Mouse (Mus musculus) telencephalon, adult 2 months (tissue): ENCODE data around the gene 4921517D22Rik.
A peak's percentile ranks its signal among the peaks of the same experiment; 100 is the strongest.

Source experiments
- DNase-seq: peaks from one replicate; pipeline ENCODE4 v3.0.0-alpha.2; 2011; ENCODE audit warnings: low read depth, low spot score

Gene 4921517D22Rik

GRCm38 (mm10) chr13:59661387-59661786 is 32.5 kb downstream of the 4921517D22Rik start:
- DNase-seq: no peak

DNA sequence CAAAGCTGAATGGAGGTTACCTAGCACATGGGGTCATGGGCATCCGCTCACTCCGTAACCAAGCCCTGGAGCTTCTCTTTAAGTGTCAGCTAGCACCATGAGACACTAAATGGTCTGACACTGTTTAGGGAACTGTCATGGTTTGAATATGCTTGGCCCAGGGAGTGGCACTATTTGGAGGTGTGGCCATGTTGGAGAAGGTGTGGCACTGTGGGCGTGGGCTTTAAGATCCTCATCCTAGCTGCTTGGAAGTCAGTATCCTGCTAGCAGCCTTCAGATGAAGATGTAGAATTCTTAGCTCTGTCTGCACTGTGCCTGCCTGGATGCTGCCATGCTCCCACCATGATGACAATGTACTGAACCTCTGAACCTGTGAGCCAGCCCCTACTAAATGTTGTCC is 33.5 kb downstream of the 4921517D22Rik start:
- no peak for DNase-seq

GRCm38 (mm10) chr13:59657781-59658180 is 36.1 kb downstream of the 4921517D22Rik start:
- no peak for DNase-seq

DNA sequence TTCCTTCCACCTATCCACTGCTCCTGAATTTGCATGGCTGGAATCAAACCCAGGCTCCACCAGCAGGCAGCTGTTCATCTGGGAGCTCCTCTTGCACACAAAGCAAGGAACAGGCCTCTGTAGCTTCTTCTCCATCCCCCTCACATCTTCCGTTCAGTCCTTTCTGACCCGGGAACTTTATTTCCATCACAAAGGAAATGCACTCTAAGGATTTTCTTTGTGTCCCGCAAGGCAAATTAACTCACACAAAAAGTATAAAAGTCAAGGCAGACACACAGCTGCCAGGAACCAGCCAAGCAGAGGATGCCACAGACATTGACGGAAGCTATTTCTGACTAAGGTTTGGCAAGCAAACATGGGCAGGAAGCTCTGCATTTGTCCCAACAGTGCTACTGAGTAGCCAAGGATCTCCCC is 36.9 kb downstream of the 4921517D22Rik start:
- no peak for DNase-seq

- DNase-seq: peak; percentile 58
Observed at GRCm38 (mm10) chr13:59656316-59656832, 37.5 kb downstream of the 4921517D22Rik start.

GRCm38 (mm10) chr13:59655718-59656315 is 38.1 kb downstream of the 4921517D22Rik start:
- DNase-seq: no peak

DNA sequence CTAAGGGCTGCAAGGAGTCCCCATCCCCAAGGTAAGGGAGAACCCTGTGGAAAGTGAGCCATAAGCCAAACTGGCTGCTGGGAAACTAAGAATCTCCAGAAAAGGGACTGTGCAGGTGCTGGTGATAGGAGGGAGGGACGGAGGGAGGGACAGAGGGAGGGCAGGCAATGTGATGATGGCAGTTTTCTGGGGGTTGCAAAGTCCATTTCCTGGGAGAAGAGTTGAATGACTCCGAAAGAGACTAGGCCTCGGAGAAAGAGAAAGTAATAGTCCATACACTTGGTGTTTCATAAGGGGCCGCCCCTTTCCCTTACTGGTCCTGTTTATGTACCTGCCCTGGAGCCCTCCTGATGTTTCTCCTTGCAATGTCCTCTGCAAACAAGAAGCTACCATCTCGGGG is 39.4 kb downstream of the 4921517D22Rik start:
- DNase-seq: no peak

DNA sequence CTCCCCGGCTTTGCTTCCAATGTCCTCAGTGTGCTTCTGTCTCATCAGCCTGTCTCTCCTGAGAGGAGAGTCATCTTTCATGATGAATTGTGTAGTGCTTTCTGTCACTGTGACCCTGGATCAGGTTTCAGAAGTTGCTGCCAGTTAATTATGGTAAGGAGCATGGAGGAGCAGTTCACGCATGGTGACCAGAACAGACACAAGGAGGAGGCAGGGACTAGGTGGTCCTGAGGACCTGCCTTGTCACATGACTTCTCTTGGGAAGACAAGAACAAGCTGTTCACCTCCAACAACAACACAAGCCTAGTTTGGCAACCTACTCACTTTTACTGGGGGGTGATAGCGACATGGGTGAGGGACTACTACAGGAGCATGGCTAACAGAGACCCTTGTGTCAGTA is 40.8 kb downstream of the 4921517D22Rik start:
- DNase-seq: no peak

DNA sequence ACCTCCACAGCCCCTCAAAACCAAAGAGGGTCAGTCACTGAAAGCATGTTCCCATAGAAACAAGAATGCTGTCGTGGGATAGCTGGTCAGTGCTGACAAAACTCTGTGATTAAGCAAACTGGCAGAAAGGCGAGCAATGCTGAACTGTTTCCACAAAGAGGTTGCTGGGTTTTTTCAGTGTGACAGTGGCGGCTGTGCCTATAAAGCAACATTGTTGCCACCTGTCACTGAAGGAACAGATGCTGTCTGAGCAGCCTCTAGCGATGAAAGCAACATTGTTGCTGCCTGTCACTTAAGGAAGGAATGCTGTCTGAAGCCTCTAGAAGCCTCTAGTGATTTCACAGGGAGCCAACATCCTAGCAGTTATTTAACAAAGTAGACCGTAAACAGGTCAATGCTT is 41.3 kb downstream of the 4921517D22Rik start:
- DNase-seq: no peak

GRCm38 (mm10) chr13:59649781-59650180 is 44.1 kb downstream of the 4921517D22Rik start:
- no peak for DNase-seq

DNA sequence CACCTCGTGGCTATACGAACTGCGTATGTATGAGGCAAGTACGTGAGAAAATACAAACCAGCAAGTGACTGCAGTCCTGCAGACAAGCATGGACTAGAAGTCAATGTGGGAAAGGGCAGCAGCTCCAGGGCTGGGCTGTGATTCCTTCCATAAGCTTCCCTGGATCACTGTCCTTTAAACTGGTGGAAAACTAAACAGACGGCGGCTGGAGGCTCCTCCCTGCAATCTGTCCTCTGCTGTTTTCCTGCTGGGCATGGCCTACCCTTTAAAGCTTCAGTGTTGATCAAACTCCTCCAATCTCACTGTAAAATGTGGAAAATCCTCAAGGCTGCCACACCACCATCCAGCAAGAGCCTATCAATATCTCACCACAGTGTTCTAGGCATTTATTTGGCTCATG is 45.3 kb downstream of the 4921517D22Rik start:
- DNase-seq: no peak

DNA sequence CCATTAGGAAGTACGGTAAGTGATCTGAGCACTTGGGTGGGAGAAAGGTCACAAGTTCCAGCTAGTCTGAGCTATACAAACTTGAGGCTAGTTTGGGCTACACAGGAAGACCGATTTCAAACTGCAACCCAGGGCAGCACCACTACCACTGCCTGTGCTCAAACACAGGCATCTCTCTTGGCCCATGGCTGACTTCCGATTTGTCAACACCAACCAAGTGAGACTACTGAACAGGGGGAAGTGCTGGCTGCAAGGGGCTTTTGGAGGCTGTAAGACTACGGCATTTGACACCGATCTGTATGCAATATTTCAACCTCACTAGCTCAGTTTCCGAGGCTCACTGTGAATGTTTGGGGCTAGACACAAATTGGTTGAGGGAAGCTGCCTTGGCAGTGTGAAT is 46.4 kb downstream of the 4921517D22Rik start:
- DNase-seq: no peak

- no peak for DNase-seq
Observed at GRCm38 (mm10) chr13:59646674-59647244, 47.1 kb downstream of the 4921517D22Rik start.

GRCm38 (mm10) chr13:59645491-59645890 is 48.4 kb downstream of the 4921517D22Rik start:
- DNase-seq: no peak

DNA sequence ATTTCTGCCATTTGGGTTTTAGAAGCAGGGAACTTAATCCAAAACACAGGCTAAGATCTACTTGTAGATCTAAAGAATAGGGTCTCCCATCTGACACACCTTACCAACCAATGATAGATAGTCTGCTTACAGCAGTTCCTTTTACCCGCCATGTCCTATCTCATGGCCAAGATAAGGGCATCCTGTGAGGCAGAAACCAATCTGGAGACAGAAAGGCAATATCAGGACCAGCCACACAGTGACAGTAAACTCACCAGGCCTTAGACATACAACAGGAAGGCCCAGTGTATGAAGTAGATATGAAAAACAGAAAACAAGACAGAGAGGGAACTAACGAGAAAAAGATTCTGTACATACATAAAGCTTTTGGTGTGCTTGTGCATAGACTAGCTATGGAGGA is 51.1 kb downstream of the 4921517D22Rik start:
- no peak for DNase-seq

GRCm38 (mm10) chr13:59640178-59640440 is 53.8 kb downstream of the 4921517D22Rik start:
- DNase-seq: no peak

DNA sequence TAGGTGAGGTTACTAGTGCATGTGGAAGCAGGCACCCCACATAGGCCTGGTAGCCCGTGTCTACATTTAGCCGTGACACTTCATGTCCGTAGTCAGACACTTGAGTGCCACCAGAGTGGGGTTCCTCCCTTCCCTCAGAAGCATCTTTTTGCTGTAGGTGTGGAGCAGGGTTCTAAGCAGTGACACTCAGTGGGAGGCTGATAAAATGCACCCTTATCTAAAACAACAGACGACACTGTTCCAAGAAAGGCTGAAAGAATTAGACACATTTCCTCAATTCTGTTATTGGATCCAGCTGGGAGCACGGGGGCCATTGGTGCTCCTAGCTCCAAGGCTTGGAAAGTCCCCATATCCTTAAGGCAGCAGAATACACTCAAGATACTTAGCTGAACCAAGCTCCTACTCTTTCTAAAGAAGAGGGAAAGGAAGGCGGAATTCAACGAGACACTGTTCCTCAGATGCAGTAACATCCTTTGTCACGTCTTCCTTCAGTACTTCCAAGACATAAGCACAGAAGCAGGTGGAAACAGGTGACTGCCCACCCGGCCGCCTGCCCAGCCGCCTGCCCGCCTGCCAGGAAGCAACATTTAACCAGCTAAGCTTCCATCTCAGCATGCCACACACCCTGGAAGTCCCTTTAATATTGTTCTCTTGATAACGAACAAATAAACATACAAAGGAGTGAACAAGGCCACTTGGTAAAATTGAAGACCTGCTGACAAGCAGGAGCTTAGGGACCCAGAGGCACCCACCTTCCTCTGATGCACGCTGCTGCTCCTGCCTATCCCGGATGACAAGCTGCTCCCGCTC is 54.3 kb downstream of the 4921517D22Rik start:
- no peak for DNase-seq

DNA sequence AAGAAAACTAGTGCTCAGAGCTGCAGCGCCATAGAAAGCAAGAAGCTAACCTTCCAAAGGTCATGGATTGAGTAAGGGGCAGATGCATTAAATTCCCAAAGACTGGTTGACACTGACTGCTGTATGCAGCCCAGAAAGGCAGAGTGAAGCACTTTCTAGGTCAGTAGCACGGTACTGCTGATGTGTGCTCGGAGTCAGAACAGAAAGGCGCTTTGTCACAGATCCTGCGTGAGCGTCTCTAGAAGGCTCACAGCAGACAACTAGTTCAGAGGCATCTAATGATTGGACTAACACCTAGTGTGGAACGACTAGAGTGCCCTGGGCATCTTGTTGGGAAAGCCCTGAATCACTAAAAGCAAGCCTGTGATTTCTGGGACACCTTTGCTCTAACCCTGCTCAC is 56.1 kb downstream of the 4921517D22Rik start:
- no peak for DNase-seq
